Mouse (Mus musculus): Measurements from ENCODE around the gene Mttp.

Mttp gene

DNA sequence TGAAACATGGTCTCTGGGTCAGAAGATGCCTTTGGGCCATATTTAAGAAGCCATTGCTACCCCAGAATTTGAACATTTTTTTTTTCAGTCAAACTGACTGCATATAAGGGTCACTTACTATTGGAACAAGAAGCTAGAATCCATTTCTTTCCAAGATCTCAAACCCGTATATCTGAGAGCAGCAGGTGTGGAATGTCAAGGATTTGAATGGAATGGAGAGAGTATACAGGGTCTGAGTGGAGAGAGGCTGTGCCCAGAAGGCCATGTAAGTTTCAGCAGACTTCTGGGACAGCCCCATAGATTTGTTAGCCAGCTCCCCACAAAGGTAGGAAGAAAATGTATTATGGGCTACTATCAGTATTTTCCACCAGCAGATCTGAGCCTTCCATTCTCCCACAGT lies 66.1 kb downstream of the Mttp start:
- no peak for DNase-seq

DNA sequence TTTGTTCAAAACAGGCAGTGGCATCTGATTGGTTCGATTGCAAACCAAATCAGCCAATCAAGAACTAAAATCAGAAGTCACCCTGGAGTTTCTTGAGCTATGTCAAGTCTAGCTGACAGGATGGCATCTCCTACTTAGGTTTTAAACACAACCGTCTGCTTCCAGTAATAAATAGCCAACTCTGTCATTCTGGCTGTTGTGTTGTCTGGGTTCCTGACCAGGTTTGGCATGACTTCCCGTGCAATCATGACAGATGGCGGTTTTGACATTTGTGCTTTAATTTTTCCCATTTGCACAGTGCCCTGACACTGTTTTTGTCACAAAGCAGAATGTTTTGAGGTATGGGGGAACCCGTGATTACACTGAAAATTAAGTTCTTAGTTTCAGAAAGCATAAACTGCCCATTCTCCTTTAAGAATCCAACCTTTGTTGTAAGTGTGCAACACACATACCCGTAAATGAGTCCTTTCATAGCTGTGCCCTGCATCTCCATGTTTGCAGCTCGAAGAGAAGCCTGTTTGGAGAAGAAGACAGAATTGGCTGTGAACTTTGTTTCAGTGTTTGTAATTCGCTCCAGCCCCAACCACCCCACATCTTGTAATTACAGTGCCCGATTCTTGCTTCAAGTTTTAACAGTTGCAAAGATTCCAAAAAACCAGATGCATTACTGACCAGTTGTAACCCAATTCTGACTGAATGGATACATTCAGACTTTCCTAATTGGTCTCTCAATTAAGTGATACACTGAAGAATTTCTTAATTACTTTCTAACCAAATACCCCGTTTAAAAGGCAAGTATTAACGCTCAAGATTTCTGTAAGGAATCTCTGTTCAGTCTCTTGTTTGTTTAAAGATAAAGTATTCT lies 67.1 kb downstream of the Mttp start:
- no peak for DNase-seq

GRCm38 (mm10) chr3:138075209-138075608 lies 69.6 kb downstream of the Mttp start:
- DNase-seq = no peak

DNA sequence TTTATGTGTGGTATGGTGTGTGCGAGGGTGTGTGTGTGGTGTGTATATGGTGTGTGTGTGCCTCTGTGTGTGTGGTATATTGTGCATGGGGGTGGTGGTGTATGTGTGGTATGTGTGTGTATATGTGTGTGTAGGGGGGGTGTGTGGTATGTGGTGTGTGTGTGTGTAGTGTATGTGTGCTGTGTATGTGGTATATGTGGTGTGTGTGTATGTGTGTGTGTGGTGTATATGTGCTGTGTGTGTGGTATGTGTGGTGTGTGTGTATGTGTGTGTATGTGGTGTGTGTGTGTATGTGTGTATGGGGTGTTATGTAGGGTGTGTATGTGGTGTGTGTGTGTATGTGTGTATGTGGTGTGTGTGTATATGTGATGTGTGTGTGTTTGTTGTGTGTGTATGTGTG lies 70.6 kb downstream of the Mttp start:
- DNase-seq = no peak

GRCm38 (mm10) chr3:138071476-138072073 lies 73.2 kb downstream of the Mttp start:
- no peak for DNase-seq

- DNase-seq = no peak
These were observed 73.8 kb downstream of the Mttp start for GRCm38 (mm10) chr3:138071004-138071403.

GRCm38 (mm10) chr3:138069756-138070511 lies 74.8 kb downstream of the Mttp start:
- no peak for DNase-seq

DNA sequence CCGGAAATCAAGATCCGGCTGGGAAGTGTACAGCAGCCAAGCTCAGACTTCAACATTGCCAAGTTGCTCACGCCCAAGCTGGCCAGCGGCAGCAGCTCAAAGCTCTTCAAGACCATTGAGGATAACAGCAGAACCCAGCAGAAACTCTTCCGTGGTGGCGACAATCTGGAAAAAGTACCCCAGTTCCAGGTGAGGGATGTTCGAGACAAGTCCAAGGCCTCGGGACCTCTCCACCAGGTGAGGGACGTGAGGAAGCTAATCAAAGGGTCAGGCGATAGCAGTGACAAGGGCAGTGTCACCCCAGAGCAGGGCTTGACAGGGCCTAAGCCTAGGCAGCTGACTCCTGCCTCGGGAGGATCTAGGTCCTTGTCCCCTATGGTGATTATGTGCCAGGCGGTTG lies 76.7 kb downstream of the Mttp start:
- no peak for DNase-seq

- no peak for DNase-seq
These were observed 77.5 kb downstream of the Mttp start, which contains the start of gene Gm5105 for GRCm38 (mm10) chr3:138067288-138067687. TSS of gene Gm5105 (minus strand) at chr3:138067388.

DNA sequence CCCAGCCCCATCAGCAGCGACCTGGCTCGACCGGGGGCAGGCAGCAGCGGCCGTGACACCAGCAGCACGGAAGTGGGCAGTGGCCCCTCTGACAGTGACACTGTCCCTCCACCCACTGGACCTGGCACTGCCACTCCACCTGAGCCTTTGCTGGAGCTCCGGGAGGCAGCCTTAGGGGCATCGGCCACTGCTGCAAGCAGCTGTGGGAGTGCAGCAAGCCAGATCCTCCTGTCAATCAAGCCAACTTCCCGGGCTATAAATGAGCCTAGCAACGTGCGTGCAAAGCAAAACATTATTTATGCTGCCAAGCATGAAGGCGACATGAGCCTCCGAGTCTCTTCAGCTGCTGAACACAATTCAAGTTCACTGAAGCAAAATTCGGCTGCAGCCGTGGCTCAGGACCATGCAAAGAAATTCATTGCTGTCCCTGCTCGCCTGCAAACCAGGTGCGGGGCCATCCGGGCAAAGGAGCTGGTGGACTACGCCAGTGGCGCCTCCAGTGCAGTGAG lies 78.4 kb downstream of the Mttp start:
- no peak for DNase-seq

DNA sequence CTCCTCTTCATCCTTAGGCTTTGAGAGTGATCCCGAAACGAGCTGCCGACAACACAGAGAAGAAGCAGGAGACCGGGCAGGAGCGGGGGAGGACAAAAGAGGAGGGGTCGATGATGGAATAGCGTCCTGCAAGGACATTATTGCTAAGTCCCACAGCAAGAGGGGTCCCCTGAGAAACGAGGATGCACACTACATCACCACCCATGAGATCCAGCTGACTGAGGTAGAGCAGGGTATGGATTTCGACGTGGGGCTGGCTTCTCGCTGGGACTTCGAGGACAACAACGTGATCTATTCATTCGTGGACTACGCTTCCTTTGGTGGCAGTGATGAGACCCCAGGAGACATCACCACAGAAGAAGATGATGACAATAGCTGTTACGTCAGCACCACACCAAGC lies 78.8 kb downstream of the Mttp start:
- no peak for DNase-seq

DNA sequence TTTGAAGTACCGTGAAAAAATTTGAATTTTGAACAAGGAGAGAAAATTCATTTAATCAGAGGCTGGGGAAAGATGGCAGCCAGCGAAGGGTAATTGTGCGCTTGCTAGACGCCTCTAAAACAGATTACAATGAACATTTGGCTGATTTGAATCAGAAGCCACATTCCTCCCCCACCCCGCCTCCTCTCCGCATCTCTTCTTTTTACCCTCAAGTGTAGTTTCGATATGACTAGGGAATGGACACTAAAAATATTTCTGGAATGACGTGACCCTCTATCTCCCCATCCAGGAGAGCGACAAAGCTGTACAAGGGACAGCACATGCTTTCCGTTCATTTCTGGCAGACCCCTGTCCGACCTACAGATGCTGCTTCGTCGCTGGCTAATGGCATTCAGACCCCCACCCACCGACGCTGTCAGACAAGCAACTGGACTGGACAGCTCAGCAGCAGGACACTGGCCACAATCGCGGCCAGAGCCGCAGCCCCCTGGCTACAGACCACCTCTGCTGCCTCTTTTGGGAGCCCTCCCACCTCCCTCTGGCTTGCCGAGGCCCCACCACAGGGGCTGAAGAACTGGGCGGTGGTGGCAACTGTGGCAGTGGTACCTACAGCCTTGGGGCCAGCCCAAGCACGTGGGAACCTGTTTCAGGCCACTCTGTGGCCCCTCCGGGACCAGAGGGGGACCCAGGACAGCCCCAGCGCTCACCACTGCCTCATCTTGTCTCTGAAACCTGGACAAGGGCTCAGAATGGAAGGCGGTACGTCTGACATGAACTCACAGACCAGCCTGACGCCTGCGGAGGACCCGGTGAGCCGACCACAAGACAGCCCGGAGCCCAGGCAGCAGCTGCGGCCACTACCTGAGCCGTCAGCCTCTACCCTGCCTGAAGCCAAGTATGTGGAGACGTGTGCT lies 79.8 kb downstream of the Mttp start, which contains the start of gene 1110002E22Rik:
1110002E22Rik (plus strand) TSS at position 321 of the 914 bp plus-strand sequence.
- no peak for DNase-seq

DNA sequence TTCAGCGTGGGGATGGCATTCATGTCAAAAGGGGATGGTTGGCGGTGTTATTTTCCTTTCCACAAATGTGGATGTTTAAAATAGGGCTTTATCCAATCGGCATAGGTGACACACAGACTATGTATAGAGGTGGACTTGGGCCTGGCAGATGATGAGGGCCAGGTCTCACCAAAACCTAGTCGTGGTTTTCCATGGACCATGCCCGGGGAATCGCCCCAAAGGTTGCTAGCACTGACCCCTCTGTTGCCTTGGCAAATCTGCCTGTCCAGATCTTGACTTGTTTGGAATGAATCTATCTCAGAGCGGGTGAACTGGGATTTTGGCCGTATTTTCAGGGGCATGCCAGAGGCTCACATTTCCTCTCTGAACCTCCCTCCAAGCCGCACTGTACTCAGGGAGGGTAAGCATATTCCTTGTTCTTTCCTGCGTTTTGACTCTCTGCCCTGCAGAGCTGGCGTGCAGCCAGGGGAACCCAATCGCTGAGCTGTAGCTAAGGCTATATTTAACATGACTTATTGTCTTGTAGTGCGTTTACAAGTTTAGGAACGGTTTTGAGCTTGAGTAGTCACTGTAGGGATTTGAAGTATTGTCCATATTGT lies 80.9 kb downstream of the Mttp start:
- no peak for DNase-seq

DNA sequence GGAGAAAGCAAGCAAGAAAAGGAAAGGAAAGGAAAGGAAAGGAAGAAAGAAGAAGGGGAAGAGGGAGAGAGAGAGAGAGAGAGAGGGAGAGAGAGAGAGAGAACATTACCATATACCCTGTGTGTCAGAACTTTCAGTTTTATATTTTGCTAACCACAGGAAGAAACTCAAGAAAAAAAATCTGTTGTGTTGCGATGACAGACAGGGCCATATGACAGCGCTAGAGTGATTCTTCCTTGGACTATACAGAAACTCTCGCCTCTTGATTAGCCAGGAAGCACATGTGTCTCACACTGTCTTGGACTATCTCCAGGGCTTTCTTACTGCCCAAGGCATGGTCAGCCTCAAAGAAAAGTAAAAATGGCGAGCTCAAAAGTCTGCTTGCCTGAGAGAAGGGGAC lies 82.1 kb downstream of the Mttp start:
- no peak for DNase-seq

DNA sequence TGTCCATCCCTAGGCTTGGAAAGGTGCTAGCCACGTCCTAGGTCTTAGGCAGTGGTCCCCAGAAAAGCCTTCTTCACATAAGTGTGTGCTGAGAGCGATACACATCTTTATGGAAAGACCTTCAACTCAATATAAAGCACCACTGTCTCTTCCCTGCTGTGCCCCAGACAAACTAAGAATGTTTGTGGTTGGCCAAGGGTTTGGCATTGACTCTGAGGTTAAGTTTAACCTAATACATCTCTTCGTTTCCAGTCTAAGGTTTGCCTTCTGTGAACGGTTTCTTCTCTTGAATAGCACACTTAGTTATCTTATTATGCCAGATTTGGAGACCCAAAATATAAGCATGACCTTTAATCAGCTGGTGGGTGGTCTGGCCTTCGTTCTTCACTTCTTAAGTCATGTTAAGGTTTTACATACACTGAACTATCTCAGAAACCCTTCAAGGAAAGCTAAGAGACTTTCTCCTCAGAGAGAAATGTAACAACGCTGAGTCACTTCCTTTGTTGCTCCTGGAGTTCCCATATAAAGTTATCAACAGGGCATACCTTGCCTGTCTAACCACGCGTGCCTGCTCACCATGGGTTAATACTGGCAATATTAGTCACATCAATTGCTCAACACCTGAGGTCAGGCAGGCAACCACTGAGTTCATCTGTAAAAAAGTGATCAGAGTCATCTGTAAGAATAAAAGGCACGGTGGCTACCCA lies 83.4 kb downstream of the Mttp start:
- no peak for DNase-seq

GRCm38 (mm10) chr3:138060429-138060828 lies 84.3 kb downstream of the Mttp start:
- DNase-seq = no peak

DNA sequence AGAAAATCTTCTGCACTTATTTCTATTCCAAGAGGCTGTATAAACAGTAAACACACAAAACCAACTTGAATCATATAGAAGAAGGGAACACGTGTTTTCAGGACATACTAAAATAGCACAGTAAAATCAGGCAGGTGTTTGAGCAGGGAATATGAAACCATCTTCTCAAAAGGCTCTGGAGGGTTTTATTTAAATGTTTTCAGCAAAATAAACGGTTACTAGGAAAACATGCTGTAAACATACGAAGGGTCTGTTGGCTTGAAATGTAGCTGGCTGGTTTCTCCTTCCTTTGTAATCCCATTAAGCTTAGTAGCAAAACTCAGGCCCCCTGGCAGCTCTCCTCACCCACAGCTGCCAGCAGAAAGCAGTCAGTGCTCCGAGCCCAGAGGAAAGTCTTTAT lies 86.5 kb downstream of the Mttp start:
- DNase-seq = no peak

DNA sequence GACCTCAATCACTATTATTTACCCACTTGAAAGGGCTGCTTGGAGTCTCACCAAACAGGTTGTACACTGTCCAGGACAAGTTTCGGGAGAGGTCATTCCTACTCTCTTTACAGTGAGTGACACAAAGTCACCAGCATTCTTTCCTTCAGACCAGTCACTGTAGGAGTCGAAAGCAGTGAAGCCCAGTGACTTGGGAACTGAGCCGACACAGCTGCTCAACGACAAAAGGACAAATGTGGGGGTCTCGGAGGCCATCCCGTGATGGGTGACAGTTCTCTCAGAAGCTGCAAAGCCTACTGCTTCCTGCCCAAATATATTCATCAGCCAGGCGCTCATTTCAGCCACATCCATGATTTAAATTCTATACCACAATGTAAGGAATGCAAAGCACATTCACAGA lies 87.8 kb downstream of the Mttp start:
- no peak for DNase-seq

- DNase-seq = no peak
These were observed 90.8 kb downstream of the Mttp start for GRCm38 (mm10) chr3:138053969-138054368.

GRCm38 (mm10) chr3:138051431-138051830 lies 93.3 kb downstream of the Mttp start:
- no peak for DNase-seq

DNA sequence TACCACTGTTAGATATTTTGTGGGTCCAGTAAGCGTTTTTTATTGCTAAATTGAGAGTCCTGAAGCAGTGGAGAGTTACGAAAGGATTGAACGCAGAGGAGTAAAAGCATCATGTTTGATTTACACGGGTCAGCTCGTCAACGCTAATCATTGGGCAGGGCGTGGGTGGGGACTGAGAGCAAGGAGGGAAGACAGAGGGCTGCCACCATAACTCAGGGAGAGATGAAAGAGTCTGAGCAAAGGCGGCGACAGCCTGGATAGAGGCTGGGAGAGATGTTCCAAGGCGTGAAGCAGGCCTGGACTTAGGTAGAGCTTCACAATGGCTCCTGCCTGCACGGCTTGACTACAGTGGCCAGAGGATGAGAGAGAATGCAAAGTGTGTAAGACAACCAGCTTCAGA lies 94.0 kb downstream of the Mttp start:
- DNase-seq = no peak

All from lung, adult 18-20 months (tissue).